Mouse (Mus musculus) liver, embryonic 16.5 days (tissue): ENCODE measurements around the gene Mr1. TPM values are rescaled to one million over a fixed set of nuclear protein-coding genes. Genes with fewer than 3 reads are reported as not detected.

ENCODE experiments used
- ATAC-seq: fragments of 200-750 bp; cut with Nextera tagmentation; 2 replicates; pipeline ENCODE4 v1.8.0; 2017; ENCODE audit warnings: low read depth, mild to moderate bottlenecking, moderate number of reproducible peaks, moderate library complexity
- H3K27ac ChIP-seq: fragments of 300-500 bp; sonication (generic); 2 replicates; pipeline ENCODE4 v1.5.1; 2014; ENCODE audit warnings: mild to moderate bottlenecking, low read length
- H3K27me3 ChIP-seq: fragments of 300-500 bp; sonication (generic); 2 replicates; pipeline ENCODE4 v1.6.1; 2014; ENCODE audit warnings: low read depth, low read length, mixed read lengths; ENCODE audit not compliant: control insufficient read depth, insufficient read depth
- H3K36me3 ChIP-seq: fragments of 300-500 bp; sonication (generic); 2 replicates; pipeline ENCODE4 v1.6.1; 2014; ENCODE audit warnings: mild to moderate bottlenecking; ENCODE audit not compliant: control insufficient read depth, insufficient read depth
- H3K4me1 ChIP-seq: fragments of 300-500 bp; sonication (generic); 2 replicates; pipeline ENCODE4 v1.6.1; 2014; ENCODE audit warnings: low read depth, low read length, mixed read lengths; ENCODE audit not compliant: control insufficient read depth
- H3K4me2 ChIP-seq: fragments of 300-500 bp; sonication (generic); 2 replicates; pipeline ENCODE4 v1.6.1; 2014; ENCODE audit warnings: low read depth, low read length, mixed read lengths
- H3K4me3 ChIP-seq: fragments of 300-500 bp; sonication (generic); 2 replicates; pipeline ENCODE4 v1.5.1; 2014; ENCODE audit warnings: low read depth, mild to moderate bottlenecking, low read length
- H3K9ac ChIP-seq: fragments of 300-500 bp; sonication (generic); 2 replicates; pipeline ENCODE4 v1.6.1; 2014; ENCODE audit warnings: low read depth, low read length
- H3K9me3 ChIP-seq: fragments of 300-500 bp; sonication (generic); replicated peaks from 2 replicates; pipeline ENCODE4 v1.6.1; 2016; ENCODE audit warnings: low read length; ENCODE audit not compliant: control insufficient read depth
- WGBS: fragments of 180-500 bp; shearing (Covaris S2); extraction: QIAGEN DNeasy Blood & Tissue Kit; methylation state at CpG from one replicate; pipeline ENCODE4 v1.1.7; 2014; ENCODE audit not compliant: insufficient replicate concordance; 5-methylcytosine and 5-hydroxymethylcytosine counted together
- polyA plus RNA-seq: library from polyadenylated mRNA; unstranded; fragments of >200 nt; fragmentation: Nextera tagmentation; extraction: Ambion mirVana; gene quantifications from 2 replicates; pipeline ENCODE4 v1.2.1, GENCODE M21; 2015

Gene Mr1
- polyA plus RNA-seq, 1 experiment from 2014 or later, result 1.1 TPM

DNA sequence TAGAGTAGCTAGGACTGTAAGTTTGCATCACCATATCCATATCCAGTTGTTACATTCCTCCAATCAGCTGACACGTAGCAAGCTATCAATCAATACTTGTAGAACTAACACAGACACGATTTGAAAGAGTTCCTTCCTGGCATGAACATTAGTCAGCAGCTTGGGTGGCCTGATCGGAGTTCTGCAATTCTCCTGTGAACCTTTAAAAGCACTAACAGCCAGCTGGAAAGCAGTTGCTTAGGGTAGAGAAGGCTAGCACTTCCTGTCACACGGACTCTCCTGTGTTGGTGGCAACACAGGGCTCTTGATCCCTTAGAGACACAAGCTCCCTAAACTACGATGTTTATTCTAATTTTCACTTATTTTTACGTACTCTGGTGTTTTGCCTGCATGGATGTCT, 994 bp downstream of the Mr1 start:
- H3K4me2 ChIP-seq, result peak overlapping the region; percentile 41; the same call in 1 of the 2 replicates
- no peak overlapping the region for H3K4me3 ChIP-seq
- H3K9me3 ChIP-seq, result no peaks in the 10 kb centered on the region
- no peak overlapping the region for H3K9ac ChIP-seq
- WGBS, result 20% methylated on average over 6 of the region's 6 CpGs
- no peaks in the 10 kb centered on the region for H3K36me3 ChIP-seq
- no peak overlapping the region; the same call in 1 of the 2 replicates for H3K27ac ChIP-seq
- H3K27me3 ChIP-seq, result no peaks in the 10 kb centered on the region
- ATAC-seq, result peak; percentile 43; the same call in 1 of the 2 replicates
- peaks cover 4% of the 10 kb centered on the region; the same call in 1 of the 2 replicates for H3K4me1 ChIP-seq

DNA sequence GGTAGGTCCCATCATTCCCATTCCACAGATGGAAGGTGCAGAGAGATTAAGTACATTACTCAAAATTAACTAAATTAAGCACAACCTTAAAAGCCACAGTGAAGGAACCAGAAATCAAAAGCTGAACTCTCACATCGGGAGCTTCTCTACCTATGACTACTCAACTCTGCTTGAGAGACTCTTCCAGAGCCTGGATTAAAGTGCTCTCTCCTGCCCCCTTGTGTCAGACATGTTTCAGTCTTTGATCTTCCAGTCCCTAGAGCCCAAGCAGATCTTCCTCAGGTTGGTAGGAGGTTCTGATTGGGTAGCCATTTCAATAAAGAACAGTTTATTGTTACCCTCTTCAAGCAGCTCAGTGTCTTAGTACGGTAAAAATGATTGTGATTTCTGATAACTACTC, 6.5 kb downstream of the Mr1 start:
- H3K27ac ChIP-seq, result no peak overlapping the region
- 34% methylated on average over 2 of the region's 2 CpGs for WGBS
- H3K27me3 ChIP-seq, result no peaks in the 10 kb centered on the region
- no peaks in the 10 kb centered on the region for H3K4me1 ChIP-seq
- H3K9ac ChIP-seq, result no peak overlapping the region
- no peak; the same call in 1 of the 2 replicates for ATAC-seq
- no peaks in the 10 kb centered on the region for H3K9me3 ChIP-seq
- H3K4me2 ChIP-seq, result no peak overlapping the region
- H3K4me3 ChIP-seq, result no peak overlapping the region
- no peaks in the 10 kb centered on the region for H3K36me3 ChIP-seq

DNA sequence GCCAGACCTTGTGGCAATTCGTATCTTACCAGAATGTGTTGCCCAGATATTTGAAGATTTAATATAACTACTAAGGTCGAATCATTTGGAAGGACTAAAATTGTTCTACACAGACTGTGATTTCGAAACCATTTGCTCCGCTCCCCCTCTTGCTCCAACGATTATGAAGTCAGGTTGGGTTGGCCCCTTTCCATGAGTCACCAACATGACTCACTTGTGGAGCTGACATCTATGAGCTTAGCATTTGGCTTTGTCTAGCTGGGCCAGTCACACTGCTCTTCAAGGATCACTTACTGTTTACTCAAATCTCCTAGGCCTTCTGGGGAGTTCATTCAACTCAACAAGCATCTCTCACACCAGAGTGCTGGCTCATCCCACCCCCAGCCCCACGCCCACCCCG, 7.8 kb downstream of the Mr1 start:
- H3K36me3 ChIP-seq, result no peaks in the 10 kb centered on the region
- 61% methylated on average over 7 of the region's 7 CpGs for WGBS
- ATAC-seq, result no peak
- no peak overlapping the region for H3K27ac ChIP-seq
- no peak overlapping the region for H3K9ac ChIP-seq
- no peak overlapping the region for H3K4me3 ChIP-seq
- H3K4me2 ChIP-seq, result no peak overlapping the region
- no peaks in the 10 kb centered on the region for H3K4me1 ChIP-seq
- no peaks in the 10 kb centered on the region for H3K9me3 ChIP-seq
- H3K27me3 ChIP-seq, result no peaks in the 10 kb centered on the region

DNA sequence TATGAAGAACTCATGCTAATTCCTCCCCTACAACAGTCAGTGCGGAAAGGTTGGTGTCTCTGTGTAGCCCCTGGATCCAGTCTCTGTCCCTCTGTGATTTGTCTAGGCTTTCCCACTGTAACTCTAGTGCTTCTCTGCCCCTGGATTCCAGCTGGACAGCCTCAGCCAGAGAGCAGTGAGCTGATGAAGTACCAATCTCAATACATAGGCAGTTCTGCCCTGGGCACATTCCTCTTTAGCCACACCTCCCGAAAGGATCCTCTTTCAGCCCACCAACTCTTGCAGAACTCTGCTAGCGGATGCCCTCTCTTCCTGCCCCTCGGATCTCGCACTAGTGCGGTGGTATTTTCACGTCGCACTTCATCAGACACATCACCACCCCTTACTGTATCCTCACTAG, 11.7 kb downstream of the Mr1 start:
- H3K4me1 ChIP-seq, result no peaks in the 10 kb centered on the region
- no peak overlapping the region for H3K4me3 ChIP-seq
- no peak overlapping the region for H3K27ac ChIP-seq
- no peak overlapping the region for H3K4me2 ChIP-seq
- WGBS, result 43% methylated on average over 8 of the region's 8 CpGs
- H3K27me3 ChIP-seq, result no peaks in the 10 kb centered on the region
- H3K36me3 ChIP-seq, result no peaks in the 10 kb centered on the region
- no peaks in the 10 kb centered on the region for H3K9me3 ChIP-seq
- no peak overlapping the region for H3K9ac ChIP-seq
- no peak for ATAC-seq

DNA sequence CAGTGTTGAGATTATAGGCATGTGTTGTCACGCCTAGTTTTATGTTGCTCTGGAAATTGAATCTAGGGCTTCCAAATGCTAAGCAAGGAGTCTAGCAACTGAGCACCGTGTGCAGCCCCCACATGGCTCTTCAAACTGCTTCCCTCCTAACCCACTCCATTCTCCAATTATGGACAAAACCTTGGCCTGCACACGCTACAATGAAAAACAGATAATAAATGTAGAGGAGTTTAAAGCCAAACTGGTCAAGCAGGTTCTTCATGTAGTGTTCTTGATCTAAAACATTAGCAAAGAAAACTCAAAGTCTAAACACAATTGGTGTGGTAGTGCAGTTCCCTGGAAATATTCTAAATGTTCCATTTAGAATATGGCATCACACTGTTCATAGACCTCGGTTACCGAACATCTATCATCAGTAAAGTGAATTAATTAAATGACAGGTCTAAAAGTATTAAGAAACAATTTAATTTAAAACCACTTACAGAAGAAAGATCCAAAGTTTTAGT, 19.1 kb downstream of the Mr1 start:
- Histone ChIP-seq H3K9ac (no peak overlapping the region), H3K4me3 (no peak overlapping the region), H3K36me3 (no peaks in the 10 kb centered on the region), H3K4me1 (no peaks in the 10 kb centered on the region), H3K9me3 (no peaks in the 10 kb centered on the region), H3K4me2 (no peak overlapping the region), H3K27ac (no peak overlapping the region), H3K27me3 (no peaks in the 10 kb centered on the region)
- ATAC-seq, result no peak
- WGBS, result 70% methylated on average over 5 of the region's 5 CpGs

DNA sequence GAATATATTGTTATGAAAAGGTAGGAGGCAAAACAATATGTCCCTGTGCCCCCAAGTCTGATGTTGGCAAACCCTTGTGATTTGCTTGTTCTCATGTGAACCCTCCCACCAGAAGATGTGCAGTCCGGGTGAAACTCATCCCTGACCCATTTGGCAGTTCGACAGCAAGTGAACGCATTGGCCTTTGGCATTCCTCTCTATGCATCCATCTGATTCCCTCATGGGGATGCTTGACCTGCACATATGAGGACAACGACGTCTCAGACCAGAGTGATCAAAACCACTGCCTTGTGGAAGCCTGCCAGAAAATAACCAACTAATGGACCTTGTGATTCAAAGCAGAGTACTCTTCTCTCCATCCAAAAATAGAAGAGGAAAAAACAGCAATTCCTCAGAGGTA, 19.9 kb downstream of the Mr1 start:
- Histone ChIP-seq H3K4me3 (no peak overlapping the region), H3K27me3 (no peaks in the 10 kb centered on the region), H3K4me2 (no peak overlapping the region), H3K9me3 (no peaks in the 10 kb centered on the region), H3K4me1 (no peaks in the 10 kb centered on the region), H3K27ac (no peak overlapping the region), H3K36me3 (no peaks in the 10 kb centered on the region), H3K9ac (no peak overlapping the region)
- WGBS, result 63% methylated on average over 5 of the region's 5 CpGs
- ATAC-seq, result no peak

DNA sequence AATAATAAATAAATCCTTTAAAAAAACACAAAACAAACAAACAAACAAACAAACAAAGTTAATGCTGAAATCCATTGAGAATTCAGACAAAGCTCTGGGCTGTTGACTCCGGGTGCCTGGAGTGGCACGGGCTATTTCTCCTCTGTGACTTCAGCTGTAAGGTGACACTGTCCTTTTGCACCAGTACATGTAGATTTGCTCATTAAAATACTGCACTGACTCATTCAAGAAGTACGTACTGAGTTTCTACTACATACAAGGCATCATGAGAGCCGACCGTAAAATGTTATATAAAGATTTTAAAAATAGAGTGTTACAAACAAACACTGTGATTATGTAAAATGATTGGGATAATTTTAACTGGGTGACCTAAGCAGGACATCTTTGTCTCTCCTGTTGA, 22.2 kb downstream of the Mr1 start:
- no peak overlapping the region for H3K27ac ChIP-seq
- no peaks in the 10 kb centered on the region for H3K4me1 ChIP-seq
- no peaks in the 10 kb centered on the region for H3K36me3 ChIP-seq
- no peak overlapping the region for H3K4me2 ChIP-seq
- no peaks in the 10 kb centered on the region for H3K9me3 ChIP-seq
- WGBS, result 81% methylated on average over 5 of the region's 5 CpGs
- H3K4me3 ChIP-seq, result no peak overlapping the region
- H3K9ac ChIP-seq, result no peak overlapping the region
- ATAC-seq, result no peak
- no peaks in the 10 kb centered on the region for H3K27me3 ChIP-seq

DNA sequence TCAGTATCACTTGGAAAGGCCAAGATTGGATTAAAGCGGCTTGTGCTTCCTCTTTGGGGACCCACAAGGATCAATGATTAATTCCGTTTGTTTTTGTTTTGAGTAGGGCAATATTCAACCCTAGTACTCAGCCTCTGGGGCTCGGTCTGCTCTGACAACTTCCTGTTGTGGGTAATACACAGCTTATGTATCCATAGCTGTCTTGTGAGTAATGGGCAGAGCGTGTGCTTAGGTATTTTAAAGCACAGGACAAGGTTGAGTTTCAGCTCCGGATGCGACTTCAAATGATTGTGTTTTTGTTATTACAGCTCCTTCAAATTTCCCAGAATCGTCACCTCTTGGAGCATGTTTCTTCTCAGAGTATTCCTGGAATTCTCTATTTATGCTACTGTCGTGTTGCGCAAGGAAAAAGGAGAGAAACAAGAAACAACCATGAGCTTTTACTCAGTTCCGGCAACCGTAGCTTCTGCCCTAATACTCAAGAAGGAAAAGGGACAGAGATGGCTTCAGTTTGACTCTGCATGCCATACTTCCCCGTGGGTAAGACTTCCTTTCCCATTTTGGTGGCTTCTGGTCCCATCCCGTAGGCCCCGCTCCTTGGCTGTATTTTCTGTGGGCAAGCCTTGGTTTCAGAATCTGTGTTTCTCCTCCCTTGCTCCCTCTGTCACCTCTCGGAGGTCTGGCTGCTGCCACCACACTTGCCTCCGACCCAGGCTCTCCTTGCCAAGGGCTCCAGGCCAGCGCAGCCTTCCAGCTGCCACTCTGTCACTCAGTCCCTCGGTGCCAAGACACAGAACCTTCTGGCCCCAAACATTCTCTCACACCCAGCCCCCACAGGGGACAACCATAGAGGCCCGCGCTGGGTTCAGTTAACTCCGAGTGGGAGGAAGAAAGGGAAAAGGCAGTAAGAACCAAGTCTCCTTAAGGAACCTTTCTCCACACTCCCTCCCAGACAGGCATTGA, 24.4 kb downstream of the Mr1 start:
- Histone ChIP-seq H3K27ac (no peak overlapping the region), H3K4me3 (no peak overlapping the region), H3K9ac (no peak overlapping the region), H3K4me1 (no peaks in the 10 kb centered on the region), H3K36me3 (no peaks in the 10 kb centered on the region), H3K4me2 (no peak overlapping the region), H3K27me3 (no peaks in the 10 kb centered on the region), H3K9me3 (no peaks in the 10 kb centered on the region)
- 63% methylated on average over 21 of the region's 21 CpGs for WGBS
- ATAC-seq, result no peak

DNA sequence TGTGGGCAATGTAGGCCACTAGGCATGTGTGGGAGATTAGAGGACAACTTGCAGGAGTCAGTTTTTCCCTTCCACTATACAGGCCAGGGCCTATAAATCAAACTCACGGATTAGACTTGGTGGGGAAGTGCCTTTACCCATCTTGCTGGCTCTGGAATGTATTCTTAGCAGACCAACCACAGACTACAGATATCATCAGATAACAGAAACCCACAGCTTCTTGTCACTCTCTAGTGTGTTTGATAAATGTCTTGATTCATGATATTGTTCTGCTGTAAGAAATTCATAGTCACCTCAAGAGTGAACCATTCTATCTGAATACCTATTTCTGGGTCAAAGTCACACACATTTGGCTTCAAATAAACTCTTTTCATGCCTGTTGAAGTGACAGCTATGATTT, 26.9 kb downstream of the Mr1 start:
- Histone ChIP-seq H3K4me2 (no peak overlapping the region), H3K9ac (no peak overlapping the region), H3K27me3 (no peaks in the 10 kb centered on the region), H3K36me3 (no peaks in the 10 kb centered on the region), H3K4me3 (no peak overlapping the region), H3K4me1 (no peaks in the 10 kb centered on the region), H3K27ac (no peak overlapping the region), H3K9me3 (no peaks in the 10 kb centered on the region)
- WGBS, result 46% methylated on average over 1 of the region's 1 CpGs
- ATAC-seq, result no peak
